Mouse (Mus musculus) embryo, embryonic 10.5 days (tissue): ENCODE data around the gene 4930516K23Rik.

Experiments
- DNase-seq: peaks from one replicate; pipeline ENCODE4 v3.0.0-alpha.2; 2015; ENCODE audit warnings: low spot score

4930516K23Rik gene

GRCm38 (mm10) chr7:104061345-104061744 is at the start of gene 4930516K23Rik:
Gene 4930516K23Rik (minus strand): TSS chr7:104061445.
- no peak for DNase-seq

GRCm38 (mm10) chr7:104104757-104104972 is 43.4 kb upstream of the 4930516K23Rik start, which contains the start of gene Olfr646:
Gene Olfr646 (plus strand): TSS chr7:104104873.
- no peak for DNase-seq

- peak; percentile 9 for DNase-seq
Measured at GRCm38 (mm10) chr7:104103913-104104756, 42.9 kb upstream of the 4930516K23Rik start.

- no peak for DNase-seq
Measured at GRCm38 (mm10) chr7:104085365-104085764, 24.1 kb upstream of the 4930516K23Rik start, which contains the start of gene Olfr645. Gene Olfr645 (minus strand): TSS chr7:104085465.

- DNase-seq = no peak
Measured at GRCm38 (mm10) chr7:104071769-104072168, 10.5 kb upstream of the 4930516K23Rik start, which contains the start of gene Olfr644. Gene Olfr644 (minus strand): TSS chr7:104071869.

GRCm38 (mm10) chr7:104059215-104059614 is 2.0 kb downstream of the 4930516K23Rik start:
- DNase-seq = no peak

- no peak for DNase-seq
Measured at GRCm38 (mm10) chr7:104052566-104052965, 8.7 kb downstream of the 4930516K23Rik start, which contains the start of gene Olfr642. Gene Olfr642 (minus strand): TSS chr7:104052666.

- no peak for DNase-seq
Measured at GRCm38 (mm10) chr7:104050745-104051144, 10.5 kb downstream of the 4930516K23Rik start.

GRCm38 (mm10) chr7:104035145-104035544 is 26.1 kb downstream of the 4930516K23Rik start, which contains the start of gene Olfr641:
Gene Olfr641 (plus strand): TSS chr7:104035445.
- no peak for DNase-seq

- no peak for DNase-seq
Measured at GRCm38 (mm10) chr7:104026978-104027377, 34.3 kb downstream of the 4930516K23Rik start.

- no peak for DNase-seq
Measured at GRCm38 (mm10) chr7:104025473-104025872, 35.8 kb downstream of the 4930516K23Rik start, which contains the start of gene Olfr640. Gene Olfr640 (minus strand): TSS chr7:104025573.

- no peak for DNase-seq
Measured at GRCm38 (mm10) chr7:104021651-104022050, 39.6 kb downstream of the 4930516K23Rik start.

- no peak for DNase-seq
Measured at GRCm38 (mm10) chr7:104018953-104019352, 42.3 kb downstream of the 4930516K23Rik start.

GRCm38 (mm10) chr7:104017203-104017602 is 44.0 kb downstream of the 4930516K23Rik start, which contains the start of gene Olfr639:
Gene Olfr639 (minus strand): TSS chr7:104017303.
- no peak for DNase-seq
